Comparison of ENCODE assay signal across 9 mouse cellular contexts in genomic region chr5:106860415-106860814, GRCm38 (mm10).
DNase-seq lines count a peak whose midpoint lies in the region; ATAC-seq and TF ChIP-seq lines count a peak whose summit lies in the region.
"Had no signal": no experiment of that assay in that cellular context is flagged by ENCODE, and none has a peak within 500 bp of the region (broad histone marks: within the 10 kb centered on the region; RNA-seq: fewer than 3 reads in every experiment).

No protein-coding gene starts in this region.

- no peaks in the 10 kb centered on the region for H3K4me1 ChIP-seq in lung, embryonic 14.5 days (ENCODE audit: insufficient read depth)
- H3K4me1 ChIP-seq: heart, embryonic 13.5 days had no signal

- H3K9me3 ChIP-seq in lung, embryonic 14.5 days (ENCODE audit: low read depth, low read length): no peaks in the 10 kb centered on the region
- H3K9me3 ChIP-seq: heart, embryonic 13.5 days had no signal

- H3K36me3 ChIP-seq in lung, embryonic 14.5 days (ENCODE audit: insufficient read depth): no peaks in the 10 kb centered on the region
- H3K36me3 ChIP-seq: heart, embryonic 13.5 days had no signal

- peak; percentile 65; the same call in 1 of the 2 replicates for ATAC-seq in lung, embryonic 14.5 days (ENCODE audit: insufficient read depth)

- H3K4me3 ChIP-seq in lung, embryonic 14.5 days (ENCODE audit: low read depth, low read length): no peak overlapping the region
- H3K4me3 ChIP-seq: heart, embryonic 13.5 days had no signal

- WGBS in lung, embryonic 14.5 days: 40% methylated on average over 3 of the region's 3 CpGs

- no peaks in the 10 kb centered on the region for H3K27me3 ChIP-seq in lung, embryonic 14.5 days (ENCODE audit: insufficient read depth, low read length)
- H3K27me3 ChIP-seq: heart, embryonic 13.5 days had no signal

- no peak overlapping the region for H3K9ac ChIP-seq in lung, embryonic 14.5 days
- H3K9ac ChIP-seq: heart, embryonic 13.5 days had no signal

- no peak overlapping the region for H3K4me2 ChIP-seq in lung, embryonic 14.5 days
- H3K4me2 ChIP-seq: heart, embryonic 13.5 days had no signal

- TF ChIP-seq CTCF in lung, embryonic 14.5 days (IDR thresholded peaks at IDR 0.05; ENCODE audit: low read depth): peak; percentile 87

- H3K27ac ChIP-seq in lung, embryonic 14.5 days (ENCODE audit: low read depth): no peak overlapping the region
- H3K27ac ChIP-seq: heart, embryonic 13.5 days had no signal

- DNase-seq in CD4-positive helper T cell, adult 2 months (ENCODE audit: low read depth, low spot score): peak; percentile 62
- DNase-seq in Muller cell, postnatal 12 days (ENCODE audit: inconsistent ontology term): peak; percentile 25
- DNase-seq in cerebellum, postnatal 10 days: peak; percentile 79 to 82
- peak; percentile 55 for DNase-seq in gastrocnemius, postnatal 10 days
- peak; percentile 11 to 77 for DNase-seq in layer of hippocampus, adult 18-20 months (ENCODE audit: low spot score in 2 of 2)
- peak; percentile 94 for DNase-seq in lung, embryonic 14.5 days
- DNase-seq in ovary, postnatal 36 days (ENCODE audit: low spot score): peak; percentile 37
- peak; percentile 88 for DNase-seq in thymus, postnatal 4 days

Comparison
In these comparisons a context has a peak if more than half of its experiments do, and no peak if none do; other contexts are left out.
1. DNase-seq: peak in every context shown above with its lines; median percentile 94 in lung, embryonic 14.5 days; 88 in thymus, postnatal 4 days; 80 in cerebellum, postnatal 10 days; 62 in CD4-positive helper T cell, adult 2 months; 55 in gastrocnemius, postnatal 10 days; 44 in layer of hippocampus, adult 18-20 months; 37 in ovary, postnatal 36 days; 25 in Muller cell, postnatal 12 days.